Mouse (Mus musculus) kidney, adult 18-20 months (tissue): ENCODE measurements around the gene Nop10.
A peak's percentile ranks its signal among the peaks of the same experiment; 100 is the strongest.
"Not testable (repeated sequence)": the region's sequence is repeated elsewhere in the genome, so short reads cannot be mapped to it uniquely, and the experiment has no call there.

Experiments
- DNase-seq: peaks from one replicate; pipeline ENCODE4 v3.0.0; 2021

Gene Nop10

DNA sequence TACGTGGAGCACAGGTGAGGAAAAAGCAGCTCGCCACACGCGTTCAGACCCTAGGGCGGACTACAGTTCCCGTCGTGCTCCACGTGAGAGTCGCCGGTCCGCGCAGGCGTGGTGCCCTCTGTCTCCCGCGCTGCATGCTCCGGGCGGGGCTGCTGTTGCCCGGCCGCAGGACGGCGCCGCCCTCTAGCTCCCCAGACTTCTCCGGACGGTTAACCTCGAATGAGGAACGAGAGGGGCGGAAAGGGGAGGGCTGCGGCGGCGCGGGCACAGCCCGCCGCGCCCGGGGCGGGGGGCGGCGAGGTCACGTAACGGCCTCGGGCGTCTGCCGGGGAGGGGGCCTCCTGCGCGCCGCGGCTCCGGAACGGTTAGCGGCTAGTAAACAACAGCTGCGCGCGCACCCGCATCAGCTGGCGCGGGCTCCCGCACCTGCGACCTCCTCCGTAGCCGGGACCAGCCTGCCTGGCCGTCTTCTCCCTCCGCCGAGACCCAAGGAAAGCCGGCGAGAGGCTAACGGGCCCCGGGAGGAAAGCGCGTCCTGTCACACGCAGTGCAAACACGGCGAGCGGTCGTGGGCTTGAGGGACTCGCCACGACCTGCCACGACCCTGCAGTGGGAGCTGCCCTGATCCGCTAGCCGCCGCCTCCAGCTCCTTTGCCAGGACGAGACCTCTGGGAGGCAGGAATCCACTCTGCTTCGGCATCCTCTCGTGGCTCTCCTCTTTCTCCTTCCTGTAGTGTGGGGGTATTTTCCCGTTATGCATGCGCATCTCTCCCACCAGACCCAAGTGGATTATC lies 3.9 kb downstream of the Nop10 start, which contains the start of gene Slc12a6:
Gene Slc12a6 (plus strand): TSS at position 378 of the 794 bp plus-strand sequence.
- peak; percentile 92 for DNase-seq

DNA sequence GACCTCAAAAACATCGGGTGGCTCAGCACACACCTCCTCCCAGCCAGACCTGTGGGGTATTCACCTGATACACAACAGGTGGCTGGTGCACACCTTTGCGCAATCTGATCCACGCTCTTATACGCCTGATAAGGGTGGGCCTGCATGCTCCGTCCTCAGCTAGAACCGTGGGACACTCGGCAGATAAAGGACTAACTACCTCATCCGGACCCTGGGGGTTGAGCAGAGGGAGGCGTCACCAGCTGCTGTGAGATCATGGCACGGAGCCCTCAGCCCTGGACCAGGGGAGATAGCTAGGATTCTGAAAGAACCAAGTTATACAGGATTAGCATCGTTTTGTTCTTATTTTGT lies 4.5 kb downstream of the Nop10 start, which contains the start of gene Gm21985:
Gene Gm21985 (plus strand): TSS at position 73 of the 351 bp plus-strand sequence.
- DNase-seq: peak; percentile 57

DNA sequence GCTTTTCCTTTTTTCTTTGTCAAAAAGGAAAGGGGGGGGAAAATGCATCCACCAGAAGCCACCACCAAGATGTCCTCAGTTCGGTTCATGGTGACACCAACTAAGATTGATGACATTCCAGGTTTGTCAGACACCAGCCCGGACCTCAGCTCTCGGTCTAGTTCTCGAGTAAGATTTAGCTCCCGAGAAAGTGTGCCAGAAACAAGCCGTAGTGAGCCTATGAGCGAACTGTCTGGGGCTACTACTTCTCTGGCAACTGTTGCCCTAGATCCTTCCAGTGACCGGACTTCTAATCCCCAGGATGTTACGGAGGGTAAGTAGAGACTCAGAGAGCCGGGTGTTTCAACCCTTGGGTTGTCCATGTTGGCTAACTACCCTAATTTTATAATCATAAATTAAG lies 5.1 kb downstream of the Nop10 start:
- peak; percentile 20 for DNase-seq

DNA sequence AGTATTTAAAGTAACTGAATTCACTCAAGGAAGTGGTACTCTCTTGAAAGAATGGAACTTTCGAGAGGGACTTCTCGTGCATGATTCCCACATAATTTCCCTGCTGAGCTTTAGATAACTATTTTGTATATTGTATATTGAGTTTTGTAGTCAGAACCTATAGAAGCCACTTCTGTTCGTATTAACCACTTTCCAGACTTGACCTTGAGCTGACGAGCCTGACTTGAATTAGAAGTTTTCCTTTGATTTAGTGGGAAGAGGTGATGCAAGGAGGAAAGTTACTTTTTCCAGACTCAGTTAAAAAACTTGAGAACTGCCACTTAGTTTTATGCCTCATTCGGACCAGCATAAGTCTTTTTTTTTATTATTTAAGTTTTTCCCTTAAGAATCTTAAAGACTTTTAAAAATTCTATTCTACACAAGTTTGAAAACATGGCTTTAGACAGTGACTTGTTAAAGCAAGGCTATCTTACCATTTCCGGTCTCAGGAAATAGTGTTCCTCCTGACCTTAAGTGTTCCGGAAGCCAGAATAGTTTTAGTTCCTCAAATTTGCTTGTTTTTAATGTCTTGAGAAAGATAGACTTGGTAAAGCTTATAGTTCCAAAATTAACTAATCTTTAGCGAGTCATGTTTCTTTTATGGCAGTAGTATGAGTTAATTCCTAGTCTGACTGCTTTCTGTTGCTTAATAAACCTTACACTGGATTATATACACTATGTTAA lies 6.0 kb downstream of the Nop10 start:
- DNase-seq: no peak

DNA sequence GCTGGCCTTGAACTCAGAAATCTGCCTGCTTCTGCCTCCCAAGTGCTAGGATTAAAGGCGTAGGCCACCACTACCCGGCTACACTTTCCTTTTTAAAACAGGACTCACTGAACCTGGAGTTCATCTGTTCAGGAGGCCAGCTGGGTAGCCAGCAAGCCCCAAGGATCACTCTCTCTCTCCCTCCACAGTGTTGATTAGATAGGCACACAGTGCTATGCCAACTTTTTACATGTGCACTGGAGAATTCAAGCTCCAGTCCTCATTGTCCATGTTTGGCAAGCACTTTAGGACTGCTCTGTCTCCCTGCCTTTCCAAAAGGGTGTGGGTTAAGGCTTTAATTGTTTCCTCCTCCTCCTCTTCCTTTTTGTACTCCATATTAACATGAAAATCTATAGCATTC lies 8.3 kb downstream of the Nop10 start:
- DNase-seq: no peak

DNA sequence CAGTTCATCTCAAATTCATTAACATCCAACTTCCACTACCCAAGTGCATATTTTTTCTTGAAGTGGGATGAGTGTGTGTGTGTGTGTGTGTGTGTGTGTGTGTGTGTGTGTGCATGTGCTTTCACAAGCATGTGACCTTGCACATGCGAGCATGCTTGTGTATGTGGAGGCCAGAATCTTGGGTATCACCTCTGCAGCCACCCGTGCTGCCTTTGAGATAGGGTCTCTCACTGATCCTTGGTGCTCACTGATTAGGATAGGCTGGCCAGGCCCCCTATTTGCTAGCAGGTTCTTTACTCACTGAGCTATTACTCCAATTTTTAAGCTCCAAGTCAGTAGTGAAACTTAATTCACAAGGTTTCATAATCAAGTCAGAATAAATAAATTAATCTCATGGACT lies 11.2 kb downstream of the Nop10 start:
- no peak for DNase-seq

DNA sequence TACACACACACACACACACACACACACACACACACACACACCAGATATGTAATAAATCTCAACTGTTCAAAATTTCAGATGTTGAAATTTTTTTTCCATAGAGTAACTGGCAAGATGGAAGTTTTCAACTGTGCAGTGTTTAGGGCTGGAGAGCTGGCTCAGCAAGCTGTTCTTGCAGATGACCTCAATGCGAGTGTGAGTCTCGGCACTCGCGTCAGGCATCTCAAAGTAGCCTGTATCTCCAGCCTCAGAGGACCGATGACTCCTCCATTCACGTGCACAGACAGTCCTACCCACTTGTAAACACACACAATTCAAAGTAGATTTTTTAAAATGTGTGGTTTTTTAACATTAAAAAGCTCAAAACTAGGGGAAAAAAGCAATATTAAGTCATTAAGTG lies 11.7 kb downstream of the Nop10 start:
- DNase-seq: no peak

DNA sequence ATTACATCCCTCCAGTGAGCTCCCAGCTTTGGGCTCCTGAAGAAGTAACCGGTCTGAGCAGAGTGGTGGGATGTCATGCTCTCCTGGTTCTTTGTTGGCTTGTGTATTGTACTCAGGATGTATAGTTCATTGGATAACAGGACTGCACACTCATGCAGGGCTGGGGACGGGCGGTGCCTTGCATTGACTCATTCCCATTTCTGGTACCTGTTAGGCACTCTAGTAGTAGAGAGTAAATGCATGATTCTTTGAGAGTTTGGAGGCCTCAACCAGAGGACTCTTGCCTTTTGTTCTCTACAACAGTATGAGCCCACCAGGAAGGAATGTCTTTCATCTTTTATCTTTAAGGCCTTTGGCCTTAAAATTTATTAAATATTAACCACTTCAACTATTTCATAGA lies 15.1 kb downstream of the Nop10 start:
- DNase-seq: no peak

DNA sequence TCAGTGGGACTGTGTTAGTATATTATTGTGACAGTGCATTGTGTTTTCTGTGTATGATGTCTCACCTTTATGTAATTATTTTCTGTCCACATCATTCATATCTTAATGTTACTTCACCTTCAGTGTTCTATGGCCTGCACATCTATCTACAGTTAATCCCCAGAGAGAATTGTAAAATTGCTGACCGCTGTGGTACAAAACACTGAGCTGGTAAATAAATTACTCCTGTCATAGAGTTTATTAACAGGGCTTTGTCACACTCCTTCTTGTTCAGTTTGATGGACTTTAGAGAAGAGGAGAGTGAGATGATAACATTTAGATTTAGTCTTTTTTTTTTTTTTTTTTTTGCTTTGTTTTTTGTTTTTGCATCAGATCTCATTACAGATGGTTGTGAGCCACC lies 21.1 kb downstream of the Nop10 start:
- DNase-seq: no peak

DNA sequence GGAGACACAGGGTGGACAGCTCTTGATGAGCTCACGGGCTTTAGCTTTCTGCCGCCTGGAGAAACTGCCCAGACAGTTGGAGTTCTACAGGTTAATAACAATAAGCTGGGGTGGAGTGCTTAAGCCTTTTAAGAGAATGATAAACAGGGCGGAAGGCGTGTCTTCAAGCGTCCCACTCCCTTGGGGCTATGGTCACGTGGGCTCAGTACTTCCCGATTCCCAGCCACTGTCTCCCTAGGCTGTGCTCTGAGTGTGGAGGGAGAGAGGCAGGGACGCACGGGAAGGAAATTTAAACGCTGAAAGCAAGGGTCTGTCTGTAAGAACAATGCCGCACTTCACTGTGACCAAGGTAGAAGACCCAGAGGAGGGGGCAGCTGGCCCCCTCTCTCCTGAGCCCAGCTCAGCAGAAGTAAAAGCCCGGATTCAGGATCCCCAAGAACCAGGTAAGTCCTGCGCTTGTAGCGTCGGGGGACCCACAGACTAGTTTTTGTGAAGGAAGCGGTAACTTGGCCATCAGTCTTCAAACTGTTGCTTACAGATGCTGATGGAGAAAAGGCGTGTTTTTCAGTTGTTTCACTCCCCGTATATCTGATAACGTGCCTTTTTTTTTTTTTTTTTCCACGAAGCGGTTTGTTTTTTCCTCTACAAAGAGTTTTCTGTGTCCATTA lies 22.8 kb downstream of the Nop10 start:
- DNase-seq: peak; percentile 79

DNA sequence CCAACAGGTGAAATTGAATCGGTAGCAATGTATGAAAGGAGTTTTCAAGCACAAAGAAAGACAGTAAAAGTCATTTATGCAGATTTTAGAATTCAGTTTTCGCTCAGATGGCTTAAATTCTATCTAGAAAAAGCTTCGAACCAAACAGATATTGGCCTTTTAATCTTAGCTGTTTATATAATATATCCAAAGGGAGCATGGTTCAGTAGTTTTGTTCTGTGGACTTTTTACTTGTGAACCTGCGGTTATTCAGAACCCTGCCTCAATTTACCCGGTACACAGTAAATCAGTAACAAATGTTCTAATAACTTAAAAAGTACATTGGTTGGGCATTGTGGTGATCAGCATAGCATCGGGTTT lies 23.3 kb downstream of the Nop10 start:
- no peak for DNase-seq

DNA sequence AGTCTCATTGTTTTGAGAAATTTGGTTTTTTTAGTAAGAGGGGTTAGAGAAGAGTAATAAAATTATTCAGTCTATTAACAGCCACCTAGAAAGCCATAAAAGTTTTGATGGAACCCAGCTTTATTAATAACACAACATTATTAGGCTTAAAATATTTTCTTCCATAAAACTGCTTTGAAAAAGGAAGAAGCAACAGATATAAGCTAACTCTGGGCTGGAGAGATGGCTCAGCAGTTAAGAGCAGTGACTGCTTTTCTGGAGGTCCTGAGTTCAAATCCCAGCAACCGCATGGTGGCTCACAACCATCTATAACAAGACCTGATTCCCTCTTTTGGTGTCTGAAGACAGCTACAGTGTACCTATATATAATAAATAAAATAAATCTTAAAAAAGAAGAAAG lies 24.3 kb downstream of the Nop10 start:
- not testable (repeated sequence) for DNase-seq

DNA sequence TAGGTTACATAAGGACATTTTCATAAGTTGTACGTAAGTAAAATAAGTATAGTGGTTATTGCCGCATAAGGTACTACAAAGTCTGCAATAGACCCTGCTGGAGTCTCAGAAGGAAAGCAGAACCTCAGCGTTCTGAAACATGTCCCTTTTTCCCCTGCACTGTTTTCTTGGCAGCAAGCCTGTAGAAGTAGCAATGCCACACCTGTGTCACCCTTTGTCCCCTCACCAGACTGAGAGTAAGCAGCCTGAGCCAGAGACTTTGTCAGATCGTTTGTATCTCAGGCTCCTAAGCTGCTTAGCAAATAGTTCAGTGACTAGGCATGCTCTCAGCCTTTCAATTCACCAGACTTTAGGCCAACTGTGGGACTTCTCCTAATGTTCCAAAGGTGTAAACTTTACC lies 25.3 kb downstream of the Nop10 start:
- DNase-seq: peak; percentile 18

DNA sequence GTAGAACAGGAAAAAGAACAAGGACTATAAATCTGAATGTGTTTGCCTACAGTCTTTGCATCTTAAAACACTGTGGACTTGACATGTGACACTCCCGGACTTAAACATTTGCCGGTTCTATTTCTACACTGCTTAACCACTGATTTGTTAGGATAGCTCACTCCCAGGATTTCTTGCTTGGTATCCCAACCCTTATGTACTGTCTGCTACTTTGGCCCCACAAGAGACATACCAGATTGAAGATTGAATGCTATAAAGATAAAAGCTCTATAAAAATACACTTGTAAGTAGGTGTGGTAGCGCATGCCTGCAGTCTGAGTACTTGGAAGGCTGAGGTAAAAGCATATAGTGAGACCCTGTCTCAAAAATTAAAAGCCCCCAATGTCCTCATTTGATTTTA lies 27.8 kb downstream of the Nop10 start:
- DNase-seq: no peak

DNA sequence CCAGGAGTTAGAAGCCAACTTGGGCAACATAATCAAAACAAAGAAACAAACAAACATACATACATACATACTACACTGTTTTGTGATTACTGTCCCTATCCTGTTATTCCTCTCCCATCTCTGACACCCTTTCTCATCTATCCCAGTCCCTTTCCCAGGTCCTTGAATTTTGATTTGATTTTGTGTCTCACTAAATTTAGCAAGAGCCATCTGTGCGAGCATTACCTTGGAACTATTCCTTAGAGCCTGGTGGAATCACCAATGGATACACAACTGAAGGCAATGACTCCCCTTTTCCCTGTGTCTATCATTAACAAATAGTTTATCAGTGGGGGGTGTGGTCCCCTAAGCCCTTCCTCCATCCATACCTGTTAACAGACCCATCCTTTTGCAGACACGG lies 31.1 kb downstream of the Nop10 start:
- no peak for DNase-seq

DNA sequence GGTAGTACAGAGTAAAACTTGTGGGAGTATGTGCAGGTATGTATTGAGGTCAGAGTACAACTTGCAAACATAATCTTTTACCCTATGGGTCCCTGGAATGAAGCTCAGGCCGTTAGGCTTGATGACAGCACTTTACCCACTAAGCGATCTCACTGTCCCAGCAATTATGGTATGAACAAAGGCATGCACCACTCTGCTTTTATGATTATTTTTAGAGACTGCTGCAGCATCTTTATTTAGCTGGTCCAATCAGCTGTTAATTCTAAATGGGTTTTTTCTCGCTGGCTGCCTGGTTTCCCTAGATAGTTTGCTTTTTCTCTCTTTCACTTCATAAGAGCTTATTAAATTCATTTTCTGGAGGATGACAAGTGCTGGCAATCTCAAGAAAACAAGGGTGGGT lies 34.5 kb downstream of the Nop10 start:
- no peak for DNase-seq

DNA sequence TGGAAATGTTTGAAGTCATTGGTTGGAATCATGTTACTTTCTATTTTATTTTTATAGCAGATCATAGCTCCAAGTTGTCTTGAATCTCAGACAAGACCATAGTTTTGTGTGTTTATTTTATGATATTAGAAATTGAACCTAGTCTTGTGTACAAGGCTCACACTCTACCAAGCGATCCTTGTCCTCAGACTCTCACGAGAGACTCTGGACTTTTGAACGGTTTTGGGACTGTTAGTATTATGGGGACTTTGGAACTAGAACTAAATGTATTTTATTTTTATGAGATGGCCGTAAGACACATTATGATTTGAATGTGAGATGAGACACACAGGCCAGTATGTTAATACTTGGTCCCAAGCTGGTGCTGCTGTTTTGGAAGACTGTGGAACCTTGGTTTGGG lies 36.5 kb downstream of the Nop10 start:
- DNase-seq: no peak

DNA sequence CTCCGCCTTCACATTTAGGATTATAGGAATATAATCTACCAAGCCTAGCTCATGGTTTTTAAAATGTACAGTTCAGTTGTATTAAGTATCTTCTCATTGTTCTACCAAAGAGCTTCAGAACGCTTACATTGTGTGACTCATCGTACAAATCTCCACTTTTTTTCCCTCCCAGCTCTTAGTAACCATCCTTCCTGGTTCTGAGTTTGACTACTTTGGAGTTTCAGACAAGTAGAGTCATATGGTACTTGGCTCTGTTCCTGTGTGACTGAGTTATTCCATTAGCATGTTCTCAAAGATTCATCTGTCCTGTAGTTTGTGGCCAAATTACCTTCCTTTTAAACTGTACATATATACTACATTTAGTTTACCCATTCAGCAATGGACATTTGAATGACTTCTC lies 46.9 kb downstream of the Nop10 start:
- no peak for DNase-seq

DNA sequence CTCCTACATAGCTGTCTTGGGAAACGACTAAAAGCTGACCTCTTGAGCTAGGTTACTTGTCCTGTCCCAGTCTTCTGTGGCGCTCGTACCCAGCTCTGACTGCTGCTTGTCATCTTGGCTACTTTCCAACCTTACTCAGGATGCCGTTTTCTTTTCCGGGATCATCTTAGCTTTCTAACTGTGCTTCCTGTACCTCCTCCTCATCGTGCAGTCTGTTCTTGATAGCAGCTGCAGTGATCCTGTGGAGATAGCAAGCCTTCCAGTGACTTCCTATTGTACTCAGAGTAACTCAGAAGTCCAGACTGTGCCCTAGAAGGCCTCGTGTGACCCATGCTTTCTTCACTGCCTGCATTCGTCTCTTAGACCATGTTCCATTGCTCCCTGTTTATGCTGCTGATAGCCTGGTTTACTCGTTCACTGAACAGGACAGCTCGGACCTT lies 47.5 kb downstream of the Nop10 start:
- DNase-seq: no peak
